Mouse (Mus musculus): ENCODE measurements around the gene Lage3. TPM values are rescaled to one million over a fixed set of nuclear protein-coding genes. Genes with fewer than 3 reads are reported as not detected.

Lage3 gene
- total RNA-seq, 4 experiments from 2014 or later: 23.8 to 28.8 (median 26.8) TPM

Small RNAs within 50 kb of the gene (microRNA-seq; reads per million reads assigned to microRNA genes)
- gene Mir7092: 0 reads per million in 2 experiments

Other genes with a start within 250 kb of the Lage3 start
- under 1 TPM in 2 of 4 experiments, not detected in 2; 0.45 to 0.83 TPM for gene Opn1mw, start 226.2 kb downstream of the Lage3 start, total RNA-seq (2022)
- 10 to 100 TPM; 85.8 to 96.1 (median 91.7) TPM for gene Mecp2, start 218.3 kb downstream of the Lage3 start, total RNA-seq (2022)
- gene Tex28, start 185.8 kb downstream of the Lage3 start, total RNA-seq (2022): not detected
- gene Tktl1, start 176.4 kb downstream of the Lage3 start, total RNA-seq (2022): under 1 TPM in 2 of 4 experiments, not detected in 2; 0.20 to 0.24 TPM
- gene Flna, start 103.8 kb downstream of the Lage3 start, total RNA-seq (2022): 100 to 1,000 TPM in 1 of 4 experiments, 10 to 100 TPM in 3; 70.1 to 101 (median 86.8) TPM
- gene Emd, start 98.9 kb downstream of the Lage3 start, total RNA-seq (2022): 10 to 100 TPM; 33.0 to 42.3 (median 35.6) TPM
- gene Rpl10, start 82.8 kb downstream of the Lage3 start, total RNA-seq (2022): 100 to 1,000 TPM; 106 to 243 (median 166) TPM
- gene Taz, start 71.7 kb downstream of the Lage3 start, total RNA-seq (2022): 10 to 100 TPM; 64.2 to 86.3 (median 75.9) TPM
- 1 to 10 TPM; 2.9 to 7.3 (median 5.2) TPM for gene Dnase1l1, start 71.3 kb downstream of the Lage3 start, total RNA-seq (2022)
- 100 to 1,000 TPM; 325 to 354 (median 338) TPM for gene Atp6ap1, start 56.5 kb downstream of the Lage3 start, total RNA-seq (2022)
- 100 to 1,000 TPM; 637 to 728 (median 671) TPM for gene Gdi1, start 48.6 kb downstream of the Lage3 start, total RNA-seq (2022)
- gene Fam50a, start 40.6 kb downstream of the Lage3 start, total RNA-seq (2022): 10 to 100 TPM; 28.7 to 39.4 (median 30.9) TPM
- 10 to 100 TPM; 30.0 to 38.9 (median 33.1) TPM for gene Plxna3, start 24.6 kb downstream of the Lage3 start, total RNA-seq (2022)
- 10 to 100 TPM; 53.8 to 75.5 (median 62.2) TPM for gene Ubl4a, start 19.6 kb upstream of the Lage3 start, total RNA-seq (2022)
- 1 to 10 TPM; 2.6 to 3.4 (median 2.9) TPM for gene Slc10a3, start 19.7 kb upstream of the Lage3 start, total RNA-seq (2022)
- gene Fam3a, start 39.7 kb upstream of the Lage3 start, total RNA-seq (2022): 10 to 100 TPM; 18.1 to 27.3 (median 21.7) TPM
- gene Ikbkg, start 39.7 kb upstream of the Lage3 start, total RNA-seq (2022): 10 to 100 TPM; 46.2 to 56.7 (median 50.2) TPM
- 10 to 100 TPM; 28.2 to 36.7 (median 30.9) TPM for gene G6pdx, start 75.6 kb upstream of the Lage3 start, total RNA-seq (2022)
- gene Gm6880, start 127.8 kb upstream of the Lage3 start, total RNA-seq (2022): not detected
- gene Olfr1326-ps1, start 221.3 kb upstream of the Lage3 start, total RNA-seq (2022): not detected
- gene Olfr1325, start 239.1 kb upstream of the Lage3 start, total RNA-seq (2022): not detected